Mouse (Mus musculus) limb, embryonic 10.5 days (tissue): ENCODE data around the gene Gabrp. TPM values are rescaled to one million over a fixed set of nuclear protein-coding genes. Genes with fewer than 3 reads are reported as not detected.

Source experiments
- DNase-seq: peaks from one replicate; pipeline ENCODE4 v3.0.0-alpha.2; 2017; ENCODE audit warnings: low spot score
- H3K27ac ChIP-seq: fragments of 300-500 bp; sonication (generic); 2 replicates; pipeline ENCODE4 v1.5.1; 2016; ENCODE audit warnings: mild to moderate bottlenecking
- H3K27me3 ChIP-seq: fragments of 300-500 bp; sonication (generic); 2 replicates; pipeline ENCODE4 v1.6.1; 2016; ENCODE audit warnings: low read depth, mild to moderate bottlenecking; ENCODE audit not compliant: poor library complexity, severe bottlenecking
- H3K36me3 ChIP-seq: fragments of 300-500 bp; sonication (generic); 2 replicates; pipeline ENCODE4 v1.6.1; 2016; ENCODE audit warnings: mild to moderate bottlenecking, moderate library complexity
- H3K4me1 ChIP-seq: fragments of 300-500 bp; sonication (generic); 2 replicates; pipeline ENCODE4 v1.6.1; 2016
- H3K4me3 ChIP-seq: fragments of 300-500 bp; sonication (generic); 2 replicates; pipeline ENCODE4 v1.5.1; 2016; ENCODE audit warnings: mild to moderate bottlenecking, moderate library complexity
- H3K9me3 ChIP-seq: fragments of 300-500 bp; sonication (generic); replicated peaks from 2 replicates; pipeline ENCODE4 v1.6.1; 2016; ENCODE audit warnings: mild to moderate bottlenecking
- WGBS: fragments of 180-500 bp; shearing (Covaris S2); methylation state at CpG from one replicate; pipeline ENCODE4 v1.1.7; 2016; 5-methylcytosine and 5-hydroxymethylcytosine counted together
- polyA plus RNA-seq: library from polyadenylated mRNA; unstranded; fragments of >200 nt; fragmentation: Nextera tagmentation; extraction: Ambion mirVana; gene quantifications from 2 replicates; pipeline ENCODE4 v1.2.1, GENCODE M21; 2016

The Gabrp gene
- polyA plus RNA-seq, 1 experiment from 2014 or later: 3.0 TPM

DNA sequence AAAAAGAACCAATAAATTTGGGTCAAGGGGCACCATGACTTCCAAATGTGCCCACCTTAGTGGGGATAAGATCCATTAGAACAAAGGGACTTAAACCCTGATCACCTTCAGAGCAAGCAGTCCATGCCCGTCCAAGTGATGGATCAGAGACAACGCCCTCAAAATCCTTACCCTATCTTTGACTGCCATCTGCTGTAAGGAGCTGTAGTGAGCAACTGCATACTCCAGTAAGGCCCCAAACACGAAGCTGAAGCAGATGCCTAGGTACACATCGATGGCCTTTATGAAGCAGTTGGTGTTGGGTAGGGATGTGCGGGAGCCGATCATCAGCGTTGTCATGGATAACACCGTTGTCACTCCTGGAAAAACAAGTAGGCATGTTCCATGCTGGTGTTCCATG is 24.6 kb downstream of the Gabrp start:
- H3K27ac ChIP-seq: no peak overlapping the region

DNA sequence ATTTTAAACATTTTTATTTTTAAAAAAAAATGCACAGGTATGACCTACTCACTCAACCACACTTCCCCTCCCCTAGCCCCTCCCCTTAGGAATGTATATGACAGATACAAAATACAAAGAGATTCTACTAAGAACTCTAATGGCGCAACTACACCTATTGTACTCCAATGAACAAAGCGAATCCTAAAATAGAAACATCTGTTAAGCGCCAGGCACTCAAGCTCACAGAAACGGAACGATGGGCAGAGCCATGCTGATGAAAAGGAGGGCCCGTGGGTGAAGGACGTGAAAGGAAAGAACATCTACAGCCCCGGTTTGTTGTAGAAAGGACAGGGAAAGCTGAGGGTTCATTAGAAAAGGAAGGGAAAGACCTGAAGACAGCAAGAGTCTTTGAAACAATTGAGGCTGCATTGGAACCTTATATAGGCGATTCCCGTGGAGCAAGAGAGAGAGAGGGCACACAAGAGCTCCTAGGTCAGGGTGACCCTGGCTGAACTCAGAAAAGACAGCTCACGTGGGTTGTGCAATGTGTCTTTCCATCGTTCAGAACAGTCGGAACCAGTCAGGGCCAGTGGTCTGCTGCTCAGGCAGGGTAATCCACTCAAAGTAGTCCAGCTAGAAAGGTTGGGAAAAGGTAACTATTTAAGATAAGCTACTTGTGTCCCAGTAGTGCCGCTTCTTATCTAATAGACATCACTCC is 27.7 kb downstream of the Gabrp start:
- H3K27ac ChIP-seq: no peak overlapping the region
- no peaks in the 10 kb centered on the region for H3K27me3 ChIP-seq
- no peaks in the 10 kb centered on the region for H3K4me1 ChIP-seq
- WGBS: 85% methylated on average over 14 of the region's 14 CpGs
- H3K36me3 ChIP-seq: no peaks in the 10 kb centered on the region
- DNase-seq: no peak
- no peaks in the 10 kb centered on the region for H3K9me3 ChIP-seq
- no peak overlapping the region for H3K4me3 ChIP-seq

More for the DNA sequence above, 24.6 kb downstream of the Gabrp start:
- no peaks in the 10 kb centered on the region for H3K4me1 ChIP-seq
- no peak for DNase-seq
- H3K27me3 ChIP-seq: no peaks in the 10 kb centered on the region
- 82% methylated on average over 8 of the region's 8 CpGs for WGBS
- no peaks in the 10 kb centered on the region for H3K9me3 ChIP-seq
- H3K36me3 ChIP-seq: no peaks in the 10 kb centered on the region
- H3K4me3 ChIP-seq: no peak overlapping the region

- no peaks in the 10 kb centered on the region for H3K27me3 ChIP-seq
- no peak overlapping the region for H3K27ac ChIP-seq
- WGBS: 91% methylated on average over 2 of the region's 2 CpGs
- no peaks in the 10 kb centered on the region for H3K4me1 ChIP-seq
- DNase-seq: no peak
- H3K4me3 ChIP-seq: no peak overlapping the region
- H3K36me3 ChIP-seq: no peaks in the 10 kb centered on the region
- no peaks in the 10 kb centered on the region for H3K9me3 ChIP-seq
Observed at GRCm38 (mm10) chr11:33547386-33547785, 31.4 kb downstream of the Gabrp start.

GRCm38 (mm10) chr11:33544945-33545344 is 33.8 kb downstream of the Gabrp start:
- Histone ChIP-seq H3K9me3 (no peaks in the 10 kb centered on the region), H3K36me3 (no peaks in the 10 kb centered on the region), H3K4me1 (no peaks in the 10 kb centered on the region), H3K27me3 (no peaks in the 10 kb centered on the region), H3K4me3 (no peak overlapping the region), H3K27ac (no peak overlapping the region)
- 97% methylated on average over 2 of the region's 2 CpGs for WGBS
- DNase-seq: no peak

DNA sequence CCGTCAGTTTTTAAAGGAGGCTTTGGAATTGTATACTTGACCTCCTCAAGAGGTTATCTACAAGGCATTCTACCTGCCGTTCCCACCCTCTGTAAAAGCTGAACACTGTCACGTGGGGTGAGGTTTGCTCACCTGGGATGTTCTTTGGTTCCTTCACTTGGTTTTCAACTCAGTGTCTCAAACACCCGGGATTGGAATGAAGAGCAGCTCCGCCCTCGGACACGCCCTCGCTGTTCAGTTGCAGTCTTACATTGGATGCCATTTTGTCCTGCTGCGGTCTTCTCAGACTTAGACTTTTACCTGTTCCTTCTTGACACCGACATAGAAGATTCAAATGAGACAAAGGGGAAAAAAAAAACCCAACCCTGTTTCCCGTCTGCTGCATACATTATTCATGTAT is 34.6 kb downstream of the Gabrp start:
- Histone ChIP-seq H3K36me3 (no peaks in the 10 kb centered on the region), H3K9me3 (no peaks in the 10 kb centered on the region), H3K27me3 (no peaks in the 10 kb centered on the region), H3K27ac (no peak overlapping the region), H3K4me3 (no peak overlapping the region), H3K4me1 (no peaks in the 10 kb centered on the region)
- 69% methylated on average over 11 of the region's 11 CpGs for WGBS
- DNase-seq: no peak

DNA sequence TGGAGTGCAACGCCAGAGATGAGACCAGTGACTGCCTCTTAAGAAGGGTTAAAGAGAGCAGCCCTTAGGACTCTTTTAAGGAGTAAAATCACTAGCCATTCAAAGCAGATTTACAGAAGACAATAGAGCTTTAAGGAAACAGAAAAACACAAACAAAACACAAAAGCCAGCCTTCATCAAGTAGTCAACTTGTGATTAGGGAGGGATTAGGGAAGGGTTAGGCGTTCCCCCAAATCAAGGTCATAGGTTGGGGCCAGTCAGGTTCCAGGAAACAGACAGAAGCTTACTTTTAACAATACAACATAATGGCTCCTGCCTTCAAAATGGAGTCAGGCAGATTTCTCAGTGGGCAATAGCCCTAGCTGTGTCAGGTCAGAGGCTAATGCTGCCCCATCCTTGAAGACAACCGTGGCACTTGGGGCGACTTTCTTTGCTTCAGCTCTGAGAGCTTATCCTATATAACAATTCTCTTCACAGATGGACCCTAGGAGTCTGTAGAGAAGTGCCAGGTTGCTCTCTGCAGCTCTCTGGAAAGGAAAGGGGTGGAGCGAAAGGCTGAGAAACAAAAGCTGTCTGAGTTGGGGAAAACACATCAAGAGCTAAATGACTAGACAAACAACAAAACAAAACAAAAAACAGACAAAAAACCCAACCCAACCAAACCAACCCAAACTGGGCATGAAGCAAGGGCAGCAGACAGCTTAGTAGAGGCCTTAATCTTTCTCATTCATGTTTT is 41.2 kb downstream of the Gabrp start:
- DNase-seq: no peak
- no peak overlapping the region for H3K4me3 ChIP-seq
- H3K27me3 ChIP-seq: no peaks in the 10 kb centered on the region
- H3K36me3 ChIP-seq: no peaks in the 10 kb centered on the region
- 81% methylated on average over 5 of the region's 5 CpGs for WGBS
- no peak overlapping the region for H3K27ac ChIP-seq
- no peaks in the 10 kb centered on the region for H3K4me1 ChIP-seq
- no peaks in the 10 kb centered on the region for H3K9me3 ChIP-seq

- WGBS: 91% methylated on average over 3 of the region's 3 CpGs
Observed at GRCm38 (mm10) chr11:33536636-33537035, 42.1 kb downstream of the Gabrp start.

GRCm38 (mm10) chr11:33534541-33534940 is 44.2 kb downstream of the Gabrp start:
- no peak overlapping the region for H3K27ac ChIP-seq
- H3K27me3 ChIP-seq: no peaks in the 10 kb centered on the region

More at GRCm38 (mm10) chr11:33536636-33537035, 42.1 kb downstream of the Gabrp start:
- Histone ChIP-seq H3K4me1 (0 out of 2 replicates have a peak, but pooled peaks cover under 1% of the 10 kb centered on the region), H3K27me3 (no peaks in the 10 kb centered on the region), H3K36me3 (no peaks in the 10 kb centered on the region), H3K27ac (no peak overlapping the region), H3K4me3 (no peak overlapping the region), H3K9me3 (no peaks in the 10 kb centered on the region)
- DNase-seq: no peak

DNA sequence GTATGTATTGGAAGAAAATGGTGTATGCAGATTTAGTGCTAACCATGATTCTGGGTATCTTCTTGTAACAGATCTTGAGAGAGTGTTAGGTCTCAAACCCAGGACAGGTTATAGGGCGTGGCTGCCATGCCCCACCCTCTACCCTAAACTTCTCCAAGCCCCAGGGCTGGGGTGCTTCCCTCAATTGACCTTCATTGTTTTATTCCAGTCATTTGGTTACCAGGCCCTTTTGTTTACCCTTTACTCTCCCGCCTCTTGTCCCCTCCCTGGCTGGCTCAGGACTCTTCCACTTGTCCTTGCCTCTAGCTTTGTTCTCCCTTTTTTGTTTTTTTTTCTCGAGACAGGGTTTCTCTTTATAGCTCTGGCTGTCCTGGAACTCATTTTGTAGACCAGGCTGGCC is 45.2 kb downstream of the Gabrp start:
- Histone ChIP-seq H3K9me3 (no peaks in the 10 kb centered on the region), H3K4me3 (no peak overlapping the region), H3K27me3 (no peaks in the 10 kb centered on the region), H3K4me1 (peaks cover 14% of the 10 kb centered on the region), H3K36me3 (no peaks in the 10 kb centered on the region), H3K27ac (no peak overlapping the region)
- 57% methylated on average over 3 of the region's 3 CpGs for WGBS
- no peak for DNase-seq

More at GRCm38 (mm10) chr11:33534541-33534940, 44.2 kb downstream of the Gabrp start:
- DNase-seq: no peak
- no peaks in the 10 kb centered on the region for H3K9me3 ChIP-seq
- H3K4me1 ChIP-seq: peaks cover 6% of the 10 kb centered on the region; the same call in 1 of the 2 replicates
- 90% methylated on average over 4 of the region's 4 CpGs for WGBS
- no peak overlapping the region for H3K4me3 ChIP-seq
- H3K36me3 ChIP-seq: no peaks in the 10 kb centered on the region

GRCm38 (mm10) chr11:33529576-33529975 is 49.2 kb downstream of the Gabrp start:
- peak; percentile 33 for DNase-seq
- Histone ChIP-seq H3K4me3 (no peak overlapping the region), H3K27me3 (no peaks in the 10 kb centered on the region), H3K27ac (no peak overlapping the region), H3K36me3 (no peaks in the 10 kb centered on the region), H3K9me3 (no peaks in the 10 kb centered on the region), H3K4me1 (peaks cover 19% of the 10 kb centered on the region)
- WGBS: 36% methylated on average over 2 of the region's 2 CpGs

DNA sequence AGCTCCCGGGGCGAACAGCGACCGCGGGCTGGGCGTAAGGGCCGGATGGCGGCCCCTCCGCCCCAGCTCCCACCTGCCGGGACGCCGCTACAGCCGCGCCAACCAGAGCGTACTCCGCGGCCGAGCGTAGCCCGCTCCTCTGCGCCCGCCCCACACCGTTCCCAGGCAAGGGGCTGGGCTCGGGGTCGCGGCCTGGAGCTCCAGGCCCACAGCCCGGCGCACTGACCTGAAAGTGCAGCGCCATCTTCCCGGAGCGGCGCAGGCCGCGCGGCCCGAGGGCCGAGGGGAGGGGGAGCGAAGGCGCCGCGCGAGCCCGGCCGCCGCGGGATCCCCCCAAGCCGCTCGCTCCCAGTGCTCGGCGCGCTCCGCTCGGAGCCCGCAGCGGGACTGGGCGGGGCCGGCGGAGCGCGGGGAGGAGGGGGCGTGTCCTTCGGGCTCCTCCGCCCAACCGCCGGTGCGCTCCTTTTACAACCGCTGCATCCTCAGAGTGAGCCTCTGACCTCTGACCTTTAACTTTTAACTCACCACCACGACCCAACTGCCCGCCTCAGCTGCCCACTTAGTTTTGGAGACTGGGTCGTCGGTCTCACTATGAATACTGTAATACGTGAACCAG is 65.3 kb downstream of the Gabrp start, which contains the start of gene Ranbp17:
Gene Ranbp17, minus strand, starts transcription at position 371 of the 616 bp plus-strand sequence.
- H3K9me3 ChIP-seq: no peaks in the 10 kb centered on the region
- H3K27me3 ChIP-seq: no peaks in the 10 kb centered on the region
- DNase-seq: peak; percentile 82
- peak within 1 kb of the TSS; percentile 95 for H3K27ac ChIP-seq
- no peaks in the 10 kb centered on the region for H3K36me3 ChIP-seq
- H3K4me1 ChIP-seq: 0 out of 2 replicates have a peak, but pooled peaks cover 3% of the 10 kb centered on the region
- 2% methylated on average over 64 of the region's 72 CpGs for WGBS
- H3K4me3 ChIP-seq: peak within 1 kb of the TSS; percentile 95

DNA sequence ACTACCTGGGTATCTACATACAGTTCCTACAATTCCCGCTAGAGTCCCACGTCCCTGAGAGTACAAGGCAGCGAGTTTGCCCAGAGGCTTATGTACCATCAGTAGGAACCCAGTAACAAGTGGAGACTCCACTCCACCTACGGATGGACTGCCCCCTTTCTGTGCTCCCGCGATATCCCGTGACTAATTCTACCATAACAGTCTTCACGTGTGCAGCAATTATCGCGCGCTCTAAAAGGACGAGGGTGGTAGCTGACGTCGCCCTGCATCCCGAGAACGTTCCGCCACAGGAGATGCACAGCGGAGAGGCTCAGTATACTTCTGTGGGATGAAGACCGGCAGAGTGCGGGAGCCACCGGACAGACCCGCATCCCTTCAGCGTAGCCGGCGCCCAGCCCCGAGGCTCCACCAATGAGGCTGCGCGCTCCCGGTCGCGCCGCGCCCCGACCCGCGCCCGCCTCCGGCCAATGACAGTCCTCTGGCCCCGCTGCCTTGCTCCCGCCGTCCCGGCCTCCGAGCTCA is 65.8 kb downstream of the Gabrp start:
- Histone ChIP-seq H3K36me3 (no peaks in the 10 kb centered on the region), H3K4me1 (0 out of 2 replicates have a peak, but pooled peaks cover 3% of the 10 kb centered on the region), H3K27ac (peak overlapping the region; percentile 95), H3K4me3 (peak overlapping the region; percentile 95), H3K27me3 (no peaks in the 10 kb centered on the region), H3K9me3 (no peaks in the 10 kb centered on the region)
- no peak for DNase-seq
- WGBS: under 1% methylated on average over 43 of the region's 43 CpGs

- Histone ChIP-seq H3K36me3 (no peaks in the 10 kb centered on the region), H3K4me1 (0 out of 2 replicates have a peak, but pooled peaks cover 3% of the 10 kb centered on the region), H3K27ac (no peak overlapping the region), H3K4me3 (no peak overlapping the region), H3K27me3 (no peaks in the 10 kb centered on the region), H3K9me3 (no peaks in the 10 kb centered on the region)
- no peak for DNase-seq
Observed at GRCm38 (mm10) chr11:33509401-33509800, 69.4 kb downstream of the Gabrp start.
